Mouse (Mus musculus) small intestine, adult 2 months (tissue): ENCODE results near the gene Cblc.

Source experiments
- CTCF ChIP-seq: fragments of 200-500 bp; IDR thresholded peaks from 2 replicates; pipeline ENCODE4 v1.5.1; 2012; ENCODE audit warnings: low read depth, mild to moderate bottlenecking, control low read depth, inconsistent platforms, low read length, moderate library complexity, mixed read lengths; ENCODE audit not compliant: insufficient replicate concordance, insufficient read length; ENCODE audit errors: extremely low read depth
- POLR2A ChIP-seq: fragments of 200-500 bp; IDR thresholded peaks from 2 replicates; pipeline ENCODE4 v1.6.1; 2012; ENCODE audit warnings: low read depth, mild to moderate bottlenecking, control low read depth, inconsistent platforms, low read length, moderate library complexity

GRCm38 (mm10) chr7:19769001-19769400 is 27.6 kb downstream of the Cblc start:
- no peak for TF ChIP-seq CTCF
- TF ChIP-seq POLR2A = no peak
